Mouse (Mus musculus): ENCODE results near the gene Yy1.

- TF ChIP-seq CTCF (IDR thresholded peaks at IDR 0.05; ENCODE audit: low read depth, low read length) (no peak), POLR2A (IDR thresholded peaks at IDR 0.05; ENCODE audit: insufficient read depth, low read length) (no peak)
Measured at GRCm38 (mm10) chr12:108751790-108752189, 41.0 kb upstream of the Yy1 start.
